Mouse (Mus musculus) kidney, embryonic 16.5 days (tissue): ENCODE measurements around the gene Rangrf. TPM values are rescaled to one million over a fixed set of nuclear protein-coding genes. Genes with fewer than 3 reads are reported as not detected.

Experiments
- ATAC-seq: fragments of 200-750 bp; cut with Nextera tagmentation; 2 replicates; pipeline ENCODE4 v1.8.0; 2017; ENCODE audit warnings: moderate TSS enrichment; ENCODE audit not compliant: low FRiP score, low TSS enrichment
- H3K27ac ChIP-seq: fragments of 300-500 bp; sonication (generic); 2 replicates; pipeline ENCODE4 v1.5.1; 2014; ENCODE audit warnings: low read length
- H3K27me3 ChIP-seq: fragments of 300-500 bp; sonication (generic); 2 replicates; pipeline ENCODE4 v1.6.1; 2014; ENCODE audit warnings: low read length, control low read depth, mixed read lengths; ENCODE audit not compliant: insufficient read depth
- H3K36me3 ChIP-seq: fragments of 300-500 bp; sonication (generic); 2 replicates; pipeline ENCODE4 v1.6.1; 2014; ENCODE audit warnings: low read length, control low read depth, mixed read lengths; ENCODE audit not compliant: insufficient read depth
- H3K4me1 ChIP-seq: fragments of 300-500 bp; sonication (generic); 2 replicates; pipeline ENCODE4 v1.6.1; 2014; ENCODE audit warnings: low read length, control low read depth, mixed read lengths; ENCODE audit not compliant: insufficient read depth
- H3K4me2 ChIP-seq: fragments of 300-500 bp; sonication (generic); replicated peaks from 2 replicates; pipeline ENCODE4 v1.6.1; 2014; ENCODE audit warnings: low read depth, low read length
- H3K4me3 ChIP-seq: fragments of 300-500 bp; sonication (generic); 2 replicates; pipeline ENCODE4 v1.5.1; 2014; ENCODE audit warnings: mild to moderate bottlenecking, low read length
- H3K9ac ChIP-seq: fragments of 300-500 bp; sonication (generic); replicated peaks from 2 replicates; pipeline ENCODE4 v1.6.1; 2014; ENCODE audit warnings: low read length
- H3K9me3 ChIP-seq: fragments of 300-500 bp; sonication (generic); 2 replicates; pipeline ENCODE4 v1.6.1; 2016; ENCODE audit warnings: low read length, control low read depth
- WGBS: fragments of 180-500 bp; shearing (Covaris S2); extraction: QIAGEN DNeasy Blood & Tissue Kit; methylation state at CpG from one replicate; pipeline ENCODE4 v1.1.7; 2014; 5-methylcytosine and 5-hydroxymethylcytosine counted together
- polyA plus RNA-seq: library from polyadenylated mRNA; unstranded; fragments of >200 nt; fragmentation: Nextera tagmentation; extraction: Ambion mirVana; gene quantifications from 2 replicates; pipeline ENCODE4 v1.2.1, GENCODE M21; 2015

The Rangrf gene
- polyA plus RNA-seq, 1 experiment from 2014 or later, result 63.9 TPM

DNA sequence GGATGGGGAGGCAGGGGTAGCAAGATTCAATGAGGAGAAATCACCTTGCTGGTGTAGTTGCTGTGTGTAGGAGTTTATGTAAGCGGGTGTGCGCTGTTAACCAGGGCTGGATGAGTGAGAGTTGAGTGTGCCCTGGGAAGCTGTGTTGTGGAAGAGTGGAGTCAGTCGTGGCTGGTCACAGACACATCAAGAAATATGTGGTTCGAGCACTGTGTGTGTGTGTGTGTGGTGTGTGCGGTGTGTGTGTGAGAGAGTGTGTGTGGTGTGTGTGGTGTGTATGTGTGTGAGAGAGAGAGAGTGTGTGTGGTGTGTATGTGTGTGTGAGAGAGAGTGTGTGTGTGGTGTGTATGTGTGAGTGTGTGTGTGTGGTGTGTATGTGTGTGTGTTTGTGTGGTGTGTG is 19.5 kb downstream of the Rangrf start:
- Histone ChIP-seq H3K4me3 (peak overlapping the region; percentile 48), H3K4me2 (peak overlapping the region; percentile 65), H3K9me3 (no peaks in the 10 kb centered on the region), H3K36me3 (no peaks in the 10 kb centered on the region), H3K4me1 (peaks cover 9% of the 10 kb centered on the region), H3K27me3 (peaks cover 15% of the 10 kb centered on the region), H3K27ac (no peak overlapping the region), H3K9ac (no peak overlapping the region)
- 60% methylated on average over 5 of the region's 5 CpGs for WGBS
- no peak for ATAC-seq

DNA sequence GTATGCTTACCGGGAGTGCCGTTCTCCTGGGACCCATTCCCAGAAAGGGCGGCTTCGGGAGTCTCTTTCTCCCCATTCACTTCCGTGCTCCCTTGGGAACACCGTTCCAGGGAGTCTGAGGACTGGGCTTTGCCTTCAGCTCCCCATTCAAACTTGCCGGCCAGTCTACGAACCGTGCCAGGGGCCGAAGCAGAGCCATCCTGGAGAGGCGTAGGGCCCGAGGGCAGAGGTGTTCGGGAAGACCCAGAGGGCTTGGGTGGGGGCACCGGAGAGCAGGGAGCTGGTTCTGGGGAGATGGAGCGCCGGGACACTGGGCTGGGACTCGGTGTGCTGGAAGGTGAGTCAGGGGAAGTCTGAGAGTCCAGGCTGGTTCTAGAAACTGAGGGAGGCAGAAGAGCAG is 20.6 kb downstream of the Rangrf start:
- no peak for ATAC-seq
- H3K9me3 ChIP-seq, result no peaks in the 10 kb centered on the region
- no peaks in the 10 kb centered on the region for H3K36me3 ChIP-seq
- no peak overlapping the region for H3K27ac ChIP-seq
- peak overlapping the region; percentile 68 for H3K9ac ChIP-seq
- H3K27me3 ChIP-seq, result peaks cover 15% of the 10 kb centered on the region
- WGBS, result 1% methylated on average over 17 of the region's 17 CpGs
- H3K4me1 ChIP-seq, result peaks cover 9% of the 10 kb centered on the region
- H3K4me2 ChIP-seq, result peak overlapping the region; percentile 65
- H3K4me3 ChIP-seq, result peak overlapping the region; percentile 48

DNA sequence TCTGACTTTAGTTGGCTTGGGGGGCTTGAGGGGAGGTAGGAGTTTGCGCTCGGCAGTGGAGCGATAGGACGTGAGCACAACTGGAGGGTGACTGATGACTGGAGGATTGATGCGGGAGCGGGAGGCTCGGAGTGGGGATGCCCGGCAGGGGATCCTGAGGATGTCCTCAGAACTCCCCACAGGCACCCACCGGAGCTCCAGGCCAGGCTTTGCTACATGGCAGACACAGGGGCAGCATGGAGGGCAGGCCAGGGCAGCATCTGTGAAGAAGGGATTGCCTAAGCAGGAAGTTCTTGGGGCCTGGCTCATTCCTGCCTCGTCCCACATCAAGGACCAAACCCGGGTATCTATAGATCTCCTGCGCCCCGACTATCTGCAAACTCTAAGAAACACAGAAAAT is 21.1 kb downstream of the Rangrf start:
- no peak for ATAC-seq
- H3K36me3 ChIP-seq, result no peaks in the 10 kb centered on the region
- peaks cover 15% of the 10 kb centered on the region for H3K27me3 ChIP-seq
- H3K4me2 ChIP-seq, result peak overlapping the region; percentile 65
- peak overlapping the region; percentile 48 for H3K4me3 ChIP-seq
- peak overlapping the region; percentile 68 for H3K9ac ChIP-seq
- WGBS, result 20% methylated on average over 13 of the region's 13 CpGs
- H3K4me1 ChIP-seq, result peaks cover 9% of the 10 kb centered on the region
- H3K9me3 ChIP-seq, result no peaks in the 10 kb centered on the region
- no peak overlapping the region for H3K27ac ChIP-seq

DNA sequence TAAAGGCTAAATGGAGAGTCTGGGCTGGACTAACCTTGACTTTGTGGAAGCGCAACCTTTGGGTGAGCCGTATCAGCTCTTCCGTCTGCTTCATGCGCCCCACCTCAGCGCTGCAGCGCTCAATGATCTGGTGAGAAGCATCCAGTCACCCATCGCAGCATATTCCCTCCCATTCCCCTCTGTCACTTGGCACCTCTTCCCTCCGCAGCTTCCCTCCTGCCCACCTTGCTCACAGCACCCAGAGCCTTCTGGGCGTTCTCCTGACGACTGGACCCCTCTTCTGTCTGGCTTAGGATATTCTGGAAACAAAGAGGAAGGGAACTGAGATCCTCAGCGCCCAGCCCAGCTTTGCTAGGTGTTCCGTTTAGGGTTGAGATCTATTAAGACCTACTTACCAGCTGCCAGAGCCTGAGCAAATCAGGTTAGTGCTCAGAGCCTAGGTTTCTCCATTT is 27.4 kb downstream of the Rangrf start:
- 13% methylated on average over 12 of the region's 12 CpGs for WGBS
- Histone ChIP-seq H3K4me1 (peaks cover 1% of the 10 kb centered on the region; the same call in 1 of the 2 replicates), H3K4me2 (peak overlapping the region; percentile 43), H3K27me3 (peaks cover 7% of the 10 kb centered on the region; the same call in 1 of the 2 replicates), H3K9me3 (no peaks in the 10 kb centered on the region), H3K27ac (no peak overlapping the region), H3K36me3 (no peaks in the 10 kb centered on the region), H3K4me3 (0 out of 2 replicates have a peak overlapping the region, but pooled peaks have one; percentile 17), H3K9ac (no peak overlapping the region)
- ATAC-seq, result 0 out of 2 replicates have a peak, but pooled peaks have one; percentile 29

DNA sequence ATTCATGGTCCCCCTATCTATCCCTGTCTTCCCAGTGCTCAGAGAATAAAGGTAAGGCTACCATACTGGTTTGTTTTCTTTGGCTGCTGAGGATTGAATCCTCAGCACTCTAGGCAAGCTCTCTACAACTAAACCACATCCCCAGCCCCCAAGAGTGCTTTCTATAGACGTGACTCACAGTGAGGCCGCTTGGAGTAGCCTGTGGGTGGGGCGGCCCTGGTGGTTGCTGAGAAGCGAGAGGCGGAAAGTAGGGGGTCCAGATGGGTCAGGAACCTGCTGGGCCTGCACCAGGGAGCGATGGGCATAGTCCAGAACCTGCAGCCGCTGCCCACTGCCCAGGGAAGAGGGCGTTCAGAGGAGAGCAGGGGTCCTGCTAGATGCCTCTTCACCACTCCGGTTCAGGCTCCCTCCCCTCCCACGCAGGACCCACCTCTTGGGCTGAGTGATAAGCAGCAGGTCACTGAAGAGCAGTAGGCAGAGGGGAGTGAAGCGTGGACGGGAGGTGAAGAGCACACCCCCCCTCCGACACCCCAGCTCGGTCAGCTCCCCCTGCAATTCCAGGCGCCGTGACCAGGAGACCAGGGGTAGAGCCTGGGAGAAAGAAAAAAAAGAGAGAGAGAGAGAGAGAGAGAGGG is 28.1 kb downstream of the Rangrf start:
- H3K9me3 ChIP-seq, result no peaks in the 10 kb centered on the region
- H3K27me3 ChIP-seq, result peaks cover 7% of the 10 kb centered on the region; the same call in 1 of the 2 replicates
- H3K27ac ChIP-seq, result no peak overlapping the region
- no peak overlapping the region for H3K9ac ChIP-seq
- WGBS, result 19% methylated on average over 14 of the region's 16 CpGs
- H3K36me3 ChIP-seq, result no peaks in the 10 kb centered on the region
- 0 out of 2 replicates have a peak, but pooled peaks have one; percentile 21 for ATAC-seq
- H3K4me1 ChIP-seq, result peaks cover 2% of the 10 kb centered on the region; the same call in 1 of the 2 replicates
- peak overlapping the region; percentile 17; the same call in 1 of the 2 replicates for H3K4me3 ChIP-seq
- H3K4me2 ChIP-seq, result peak overlapping the region; percentile 43

DNA sequence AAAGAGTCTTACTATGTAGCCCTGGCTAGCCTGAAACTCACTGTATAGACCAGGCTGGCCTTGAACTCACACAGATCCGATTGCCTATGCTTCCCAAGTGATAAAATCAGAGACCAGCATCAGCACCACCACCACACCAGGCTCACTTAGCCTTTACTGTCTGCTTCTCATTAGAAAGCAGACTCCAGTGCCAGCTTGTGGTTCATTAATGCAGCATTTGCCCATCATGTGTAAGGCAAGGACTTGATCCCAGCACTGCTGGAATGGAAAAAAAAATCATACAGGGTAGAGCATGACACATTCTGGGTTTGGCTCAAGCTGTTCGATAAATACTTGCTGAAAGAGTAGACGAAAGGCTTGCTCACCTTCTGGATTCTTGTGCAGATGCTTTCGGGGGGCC is 29.0 kb downstream of the Rangrf start:
- Histone ChIP-seq H3K4me1 (peaks cover 2% of the 10 kb centered on the region; the same call in 1 of the 2 replicates), H3K36me3 (no peaks in the 10 kb centered on the region), H3K27ac (no peak overlapping the region), H3K9ac (no peak overlapping the region), H3K27me3 (peaks cover 4% of the 10 kb centered on the region; the same call in 1 of the 2 replicates), H3K9me3 (no peaks in the 10 kb centered on the region), H3K4me3 (no peak overlapping the region), H3K4me2 (no peak overlapping the region)
- no peak for ATAC-seq
- 88% methylated on average over 4 of the region's 4 CpGs for WGBS

DNA sequence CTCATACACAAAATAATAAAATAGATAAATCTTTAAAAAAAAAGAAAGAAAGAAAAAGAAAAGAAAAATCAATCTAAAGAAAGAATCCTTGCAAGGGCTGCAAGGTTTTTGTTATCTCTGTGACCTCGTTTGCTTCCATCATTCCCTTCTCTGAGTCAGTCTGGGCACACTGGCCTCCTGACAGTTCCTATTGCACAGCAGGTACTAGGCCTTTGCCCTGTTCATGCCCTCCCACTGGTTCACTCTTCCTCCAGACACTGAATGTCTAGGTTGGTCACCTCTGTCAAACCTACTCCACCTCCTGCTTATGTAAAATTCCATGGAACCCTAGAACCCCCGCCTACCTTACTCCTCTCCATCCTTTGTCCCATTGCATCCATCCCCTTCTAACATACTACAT is 29.7 kb downstream of the Rangrf start:
- no peak overlapping the region for H3K27ac ChIP-seq
- ATAC-seq, result no peak
- H3K4me3 ChIP-seq, result no peak overlapping the region
- WGBS, result 88% methylated on average over 2 of the region's 2 CpGs
- peaks cover 7% of the 10 kb centered on the region; the same call in 1 of the 2 replicates for H3K4me1 ChIP-seq
- H3K4me2 ChIP-seq, result no peak overlapping the region
- peaks cover 4% of the 10 kb centered on the region; the same call in 1 of the 2 replicates for H3K27me3 ChIP-seq
- H3K36me3 ChIP-seq, result no peaks in the 10 kb centered on the region
- no peak overlapping the region for H3K9ac ChIP-seq
- H3K9me3 ChIP-seq, result no peaks in the 10 kb centered on the region

DNA sequence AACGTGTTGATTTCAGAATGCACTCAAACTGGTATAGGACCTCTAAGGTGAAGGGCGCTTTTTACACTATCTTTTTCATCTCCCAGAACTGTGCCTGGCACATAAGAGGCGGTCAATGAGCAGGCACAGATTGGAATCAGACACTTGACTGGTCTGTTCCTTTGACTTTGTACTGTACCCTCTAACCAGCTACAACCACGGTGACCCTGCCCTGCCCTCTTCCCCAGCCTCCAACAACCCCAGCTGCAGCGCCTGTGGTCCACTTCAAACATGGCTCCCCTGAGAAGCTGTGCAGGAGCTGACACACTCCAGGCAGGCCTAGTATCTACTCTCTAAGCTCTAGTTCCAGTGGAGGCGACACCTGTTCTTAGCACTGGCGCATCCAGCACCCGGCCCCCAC is 32.3 kb downstream of the Rangrf start:
- Histone ChIP-seq H3K36me3 (no peaks in the 10 kb centered on the region), H3K27me3 (peaks cover 3% of the 10 kb centered on the region; the same call in 1 of the 2 replicates), H3K9ac (no peak overlapping the region), H3K9me3 (no peaks in the 10 kb centered on the region), H3K4me2 (no peak overlapping the region), H3K4me1 (peaks cover 11% of the 10 kb centered on the region; the same call in 1 of the 2 replicates), H3K4me3 (no peak overlapping the region), H3K27ac (no peak overlapping the region)
- no peak for ATAC-seq
- WGBS, result 78% methylated on average over 8 of the region's 8 CpGs

DNA sequence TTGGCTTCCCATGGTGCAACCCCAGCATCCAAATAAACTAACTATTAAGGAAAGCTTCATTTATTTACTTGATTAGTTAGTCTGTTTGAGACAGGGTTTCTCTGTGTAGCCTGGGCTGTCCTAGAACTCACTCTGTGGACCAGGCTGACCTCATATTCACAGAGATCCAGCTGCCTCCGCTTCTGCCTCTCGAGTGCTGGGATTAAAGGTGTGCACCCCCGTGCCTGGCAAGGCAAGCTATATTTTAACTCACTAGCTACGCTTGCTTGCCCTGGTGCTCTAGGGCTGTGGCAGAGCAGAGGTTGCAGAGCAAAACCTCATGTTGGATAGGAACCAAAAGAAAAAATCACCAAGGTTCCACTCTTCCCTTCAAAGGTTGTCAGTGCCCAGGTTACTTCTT is 34.5 kb downstream of the Rangrf start:
- peak overlapping the region; percentile 60 for H3K4me3 ChIP-seq
- ATAC-seq, result peak; percentile 52; the same call in 1 of the 2 replicates
- H3K27ac ChIP-seq, result peak overlapping the region; percentile 81
- H3K4me2 ChIP-seq, result peak overlapping the region; percentile 63
- no peaks in the 10 kb centered on the region for H3K9me3 ChIP-seq
- peaks cover 11% of the 10 kb centered on the region; the same call in 1 of the 2 replicates for H3K4me1 ChIP-seq
- H3K36me3 ChIP-seq, result no peaks in the 10 kb centered on the region
- H3K27me3 ChIP-seq, result no peaks in the 10 kb centered on the region
- H3K9ac ChIP-seq, result peak overlapping the region; percentile 76
- WGBS, result 26% methylated on average over 4 of the region's 4 CpGs
